Mouse (Mus musculus) myocyte (in vitro differentiated cells): ENCODE measurements around the gene Catsper2.

Experiments
- CEBPB ChIP-seq: IDR thresholded peaks from 2 replicates; pipeline ENCODE4 v1.6.1; 2011; ENCODE audit warnings: mild to moderate bottlenecking, moderate library complexity; ENCODE audit not compliant: poor library complexity, insufficient read depth, severe bottlenecking
- E2F4 ChIP-seq: IDR thresholded peaks from one replicate; pipeline ENCODE4 v1.6.1; 2011; ENCODE audit warnings: mild to moderate bottlenecking, control low read depth, moderate library complexity; ENCODE audit not compliant: insufficient read depth
- MYOD1 ChIP-seq, 3 experiments: IDR thresholded peaks; one replicate each; pipeline ENCODE4 v1.6.1; 2011; ENCODE audit warnings: control low read depth in 2 of 3, low read depth in 2 of 3, mild to moderate bottlenecking in 2 of 3, moderate library complexity in 1 of 3; ENCODE audit not compliant: insufficient read length in 2 of 3, control insufficient read depth in 1 of 3
- POLR2A ChIP-seq: IDR thresholded peaks from one replicate; pipeline ENCODE4 v1.6.1; 2011; ENCODE audit warnings: low read depth, mild to moderate bottlenecking, control low read depth, moderate library complexity; ENCODE audit not compliant: insufficient read length
- POLR2AphosphoS2 ChIP-seq: IDR thresholded peaks from one replicate; pipeline ENCODE4 v1.6.1; 2011; ENCODE audit warnings: low read depth, control low read depth; ENCODE audit not compliant: insufficient read length
- SRF ChIP-seq: IDR thresholded peaks from one replicate; pipeline ENCODE4 v1.6.1; 2011; ENCODE audit warnings: low read depth; ENCODE audit not compliant: control insufficient read depth, insufficient read length
- USF1 ChIP-seq: IDR thresholded peaks from one replicate; pipeline ENCODE4 v1.6.1; 2011; ENCODE audit warnings: low read depth, mild to moderate bottlenecking, control low read depth, moderate library complexity

DNA sequence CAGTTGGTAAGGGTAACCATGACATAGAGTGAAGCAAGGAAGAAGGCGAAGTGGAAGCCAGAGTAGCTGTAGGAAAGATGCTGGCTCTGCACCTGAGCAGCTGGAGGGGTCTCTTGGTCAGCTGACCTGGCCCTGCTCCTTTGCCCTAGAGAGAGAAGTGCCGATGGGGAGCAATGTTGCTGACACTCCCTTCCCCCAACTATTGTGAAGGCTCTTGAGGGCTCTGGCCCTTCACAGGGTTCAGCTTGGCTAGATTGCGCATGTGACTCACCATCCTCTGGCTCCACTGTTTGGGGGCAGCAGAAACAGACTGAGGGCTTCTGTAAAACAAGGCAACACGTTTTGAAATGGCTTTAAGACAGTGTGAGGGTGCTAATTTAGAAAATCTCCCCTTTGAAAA, 38.8 kb upstream of the Catsper2 start:
- TF ChIP-seq POLR2A (no peak), POLR2AphosphoS2 (no peak), SRF (no peak), USF1 (peak; percentile 45), MYOD1 (IDR thresholded peaks at IDR 0.05; ENCODE audit: control insufficient read depth in 1 of 3, insufficient read length in 2 of 3, low read depth in 2 of 3) (no peak), E2F4 (no peak), CEBPB (no peak)
